In genomic region chr7:46588005-46588404, GRCm38 (mm10) we compare ENCODE assay signal across 17 mouse cellular contexts. TPM values are rescaled to one million over a fixed set of nuclear protein-coding genes. Genes with fewer than 3 reads are reported as not detected.
DNase-seq lines count a peak whose midpoint lies in the region; ATAC-seq lines count a peak whose summit lies in the region.
"Had no signal": no experiment of that assay in that cellular context is flagged by ENCODE, and none has a peak within 500 bp of the region (broad histone marks: within the 10 kb centered on the region; RNA-seq: fewer than 3 reads in every experiment).

No protein-coding gene starts in this region.

- H3K36me3 ChIP-seq in heart, embryonic 12.5 days: no peaks in the 10 kb centered on the region
- no peaks in the 10 kb centered on the region for H3K36me3 ChIP-seq in midbrain, embryonic 11.5 days (ENCODE audit: control insufficient read depth, insufficient read depth, low read length)
- no peaks in the 10 kb centered on the region; the same call in 1 of the 2 replicates for H3K36me3 ChIP-seq in midbrain, embryonic 15.5 days (replicated peaks)
- H3K36me3 ChIP-seq: limb, embryonic 15.5 days had no signal

- ATAC-seq in heart, embryonic 12.5 days (ENCODE audit: insufficient number of reproducible peaks, low FRiP score): no peak
- ATAC-seq in midbrain, embryonic 11.5 days (ENCODE audit: low FRiP score): no peak
- no peak for ATAC-seq in midbrain, embryonic 15.5 days (replicated peaks)
- ATAC-seq in megakaryocyte, adult 5-6 weeks (ENCODE audit: poor library complexity, severe bottlenecking): peak; percentile 33
- ATAC-seq: forebrain, embryonic 16.5 days had no signal

- WGBS in heart, embryonic 12.5 days: 67% methylated on average over 7 of the region's 7 CpGs
- WGBS in midbrain, embryonic 11.5 days: 82% methylated on average over 7 of the region's 7 CpGs
- 71% methylated on average over 7 of the region's 7 CpGs for WGBS in midbrain, embryonic 15.5 days

- H3K9ac ChIP-seq in heart, embryonic 12.5 days: no peak overlapping the region
- no peak overlapping the region for H3K9ac ChIP-seq in midbrain, embryonic 11.5 days (ENCODE audit: low read length)
- H3K9ac ChIP-seq in midbrain, embryonic 15.5 days: no peak overlapping the region
- H3K9ac ChIP-seq: limb, embryonic 15.5 days had no signal

- no peak for DNase-seq in heart, adult 8-10 months (ENCODE audit: low spot score)
- DNase-seq in midbrain, embryonic 11.5 days (ENCODE audit: low spot score, missing footprints): peak; percentile 28
- DNase-seq in MEL-GATA-1-ER (ENCODE audit: extremely low read depth, low read depth): peak; percentile 49
- no peak for DNase-seq in kidney, adult 8-10 months
- no peak for DNase-seq in ovary, postnatal 14 days (ENCODE audit: low spot score)
- DNase-seq: cerebellum, postnatal 14 days; gastrocnemius, postnatal 10 days; heart, postnatal 14 days; kidney, adult 2 months; kidney, postnatal 25 days; lung, postnatal 10 days had no signal

- H3K4me1 ChIP-seq in heart, embryonic 12.5 days (replicated peaks): peaks cover 18% of the 10 kb centered on the region
- H3K4me1 ChIP-seq in midbrain, embryonic 11.5 days (ENCODE audit: control insufficient read depth, insufficient read depth, low read length): peaks cover 2% of the 10 kb centered on the region; the same call in 1 of the 2 replicates
- H3K4me1 ChIP-seq in midbrain, embryonic 15.5 days: peaks cover 4% of the 10 kb centered on the region
- H3K4me1 ChIP-seq: limb, embryonic 15.5 days had no signal

- no peaks in the 10 kb centered on the region for H3K9me3 ChIP-seq in heart, embryonic 12.5 days (replicated peaks)
- H3K9me3 ChIP-seq in midbrain, embryonic 11.5 days (ENCODE audit: control insufficient read depth, low read length): no peaks in the 10 kb centered on the region
- no peaks in the 10 kb centered on the region for H3K9me3 ChIP-seq in midbrain, embryonic 15.5 days
- H3K9me3 ChIP-seq: limb, embryonic 15.5 days had no signal

- H3K4me3 ChIP-seq in heart, embryonic 12.5 days: no peak overlapping the region
- H3K4me3 ChIP-seq in midbrain, embryonic 11.5 days (ENCODE audit: low read depth, low read length): no peak overlapping the region
- no peak overlapping the region for H3K4me3 ChIP-seq in midbrain, embryonic 15.5 days
- H3K4me3 ChIP-seq: erythroblast, embryonic 14.5 days; limb, embryonic 15.5 days had no signal

- no peaks in the 10 kb centered on the region for H3K27me3 ChIP-seq in heart, embryonic 12.5 days (replicated peaks)
- no peaks in the 10 kb centered on the region for H3K27me3 ChIP-seq in midbrain, embryonic 11.5 days (ENCODE audit: control insufficient read depth, insufficient read depth, low read length)
- no peaks in the 10 kb centered on the region for H3K27me3 ChIP-seq in midbrain, embryonic 15.5 days (replicated peaks)
- H3K27me3 ChIP-seq: limb, embryonic 15.5 days had no signal

- no peak overlapping the region for H3K27ac ChIP-seq in heart, embryonic 12.5 days (ENCODE audit: poor library complexity, severe bottlenecking)
- H3K27ac ChIP-seq in midbrain, embryonic 11.5 days (ENCODE audit: low read depth, low read length): no peak overlapping the region
- no peak overlapping the region for H3K27ac ChIP-seq in midbrain, embryonic 15.5 days
- H3K27ac ChIP-seq: limb, embryonic 15.5 days had no signal

- H3K4me2 ChIP-seq in heart, embryonic 12.5 days: 0 out of 2 replicates have a peak overlapping the region, but pooled peaks have one; percentile 44
- H3K4me2 ChIP-seq in midbrain, embryonic 11.5 days: no peak overlapping the region
- H3K4me2 ChIP-seq in midbrain, embryonic 15.5 days: no peak overlapping the region
- H3K4me2 ChIP-seq: limb, embryonic 15.5 days had no signal

RNA-seq across cellular contexts. Expression of gene Sergef, which starts 51.6 kb away (rescaled TPM):
- 9.8 and 11.3 TPM in 2 replicates for polyA plus RNA-seq in heart, embryonic 12.5 days (2016; fragmentation: Nextera tagmentation; extraction: Ambion mirVana)
- total RNA-seq in heart, adult 8-10 months (2022): 1 to 10 TPM; 3.9 to 6.9 (median 5.0) TPM
- polyA plus RNA-seq in midbrain, embryonic 11.5 days (2014; fragmentation: Nextera tagmentation; extraction: Ambion mirVana): 14.3 and 15.7 TPM in 2 replicates
- 42.9 and 45.6 TPM in 2 replicates for polyA plus RNA-seq in midbrain, embryonic 15.5 days (2015; fragmentation: Nextera tagmentation; extraction: Ambion mirVana)
- total RNA-seq in megakaryocyte, adult 5-6 weeks (2015): 4.1 and 8.3 TPM in 2 replicates
- 8.3 and 9.3 TPM in 2 replicates for total RNA-seq in megakaryocyte, adult 5-6 weeks (2017)

Comparison
In these comparisons a context has a peak if more than half of its experiments do, and no peak if none do; other contexts are left out.
1. DNase-seq: peak in midbrain, embryonic 11.5 days (single experiment) and MEL-GATA-1-ER (single experiment); none in heart, adult 8-10 months (single experiment), kidney, adult 8-10 months (0 of 2) and ovary, postnatal 14 days (single experiment).